Mouse (Mus musculus) kidney, postnatal 0 days (tissue): Measurements from ENCODE around the gene Rae1. TPM values are rescaled to one million over a fixed set of nuclear protein-coding genes. Genes with fewer than 3 reads are reported as not detected.

Source experiments
- ATAC-seq: fragments of 200-750 bp; cut with Nextera tagmentation; replicated peaks from 2 replicates; pipeline ENCODE4 v1.8.0; 2017; ENCODE audit warnings: low read depth, moderate number of reproducible peaks, moderate TSS enrichment, moderate library complexity; ENCODE audit not compliant: low FRiP score
- DNase-seq: peaks from one replicate; pipeline ENCODE4 v3.0.0-alpha.2; 2016; ENCODE audit warnings: low spot score
- H3K27ac ChIP-seq: fragments of 300-500 bp; sonication (generic); 2 replicates; pipeline ENCODE4 v1.5.1; 2014; ENCODE audit warnings: mild to moderate bottlenecking
- H3K27me3 ChIP-seq: fragments of 300-500 bp; sonication (generic); 2 replicates; pipeline ENCODE4 v1.6.1; 2014; ENCODE audit warnings: low read length, mixed read lengths; ENCODE audit not compliant: insufficient read depth
- H3K36me3 ChIP-seq: fragments of 300-500 bp; sonication (generic); 2 replicates; pipeline ENCODE4 v1.6.1; 2014; ENCODE audit warnings: low read length, mixed read lengths; ENCODE audit not compliant: insufficient read depth
- H3K4me1 ChIP-seq: fragments of 300-500 bp; sonication (generic); replicated peaks from 2 replicates; pipeline ENCODE4 v1.6.1; 2014; ENCODE audit warnings: antibody characterized with exemption, low read length, mixed read lengths; ENCODE audit not compliant: insufficient read depth
- H3K4me2 ChIP-seq: fragments of 300-500 bp; sonication (generic); 2 replicates; pipeline ENCODE4 v1.6.1; 2014; ENCODE audit warnings: mild to moderate bottlenecking, low read length, moderate library complexity, mixed read lengths
- H3K4me3 ChIP-seq: fragments of 300-500 bp; sonication (generic); replicated peaks from 2 replicates; pipeline ENCODE4 v1.5.1; 2014; ENCODE audit warnings: low read depth, low read length
- H3K9ac ChIP-seq: fragments of 300-500 bp; sonication (generic); 2 replicates; pipeline ENCODE4 v1.6.1; 2014; ENCODE audit warnings: low read depth, low read length
- H3K9me3 ChIP-seq: fragments of 300-500 bp; sonication (generic); replicated peaks from 2 replicates; pipeline ENCODE4 v1.6.1; 2016; ENCODE audit warnings: low read length, inconsistent platforms, mixed read lengths
- CTCF ChIP-seq: IDR thresholded peaks from 2 replicates; pipeline ENCODE4 v1.5.1; 2016; ENCODE audit warnings: antibody characterized with exemption, low read depth, mild to moderate bottlenecking, moderate library complexity
- WGBS: fragments of 180-500 bp; shearing (Covaris S2); extraction: QIAGEN DNeasy Blood & Tissue Kit; methylation state at CpG from one replicate; pipeline ENCODE4 v1.1.7; 2014; 5-methylcytosine and 5-hydroxymethylcytosine counted together
- polyA plus RNA-seq: library from polyadenylated mRNA; unstranded; fragments of >200 nt; fragmentation: Nextera tagmentation; extraction: Ambion mirVana; gene quantifications from 2 replicates; pipeline ENCODE4 v1.2.1, GENCODE M21; 2015

The Rae1 gene
- polyA plus RNA-seq, 1 experiment from 2014 or later: 117 TPM

- H3K36me3 ChIP-seq: 0 out of 2 replicates have a peak, but pooled peaks cover 2% of the 10 kb centered on the region
- H3K9me3 ChIP-seq: no peaks in the 10 kb centered on the region
- H3K9ac ChIP-seq: no peak overlapping the region
- no peak for TF ChIP-seq CTCF
- 80% methylated on average over 7 of the region's 7 CpGs for WGBS
- ATAC-seq (no peak), DNase-seq (no peak)
- H3K4me3 ChIP-seq: peak overlapping the region; percentile 79; the same call in 1 of the 2 replicates
- H3K27ac ChIP-seq: no peak overlapping the region
- H3K27me3 ChIP-seq: no peaks in the 10 kb centered on the region
- peak overlapping the region; percentile 75 for H3K4me2 ChIP-seq
- H3K4me1 ChIP-seq: peaks cover 35% of the 10 kb centered on the region
Observed at GRCm38 (mm10) chr2:173023371-173023851, 23.5 kb downstream of the Rae1 start.

- H3K4me2 ChIP-seq: no peak overlapping the region
- peaks cover 33% of the 10 kb centered on the region for H3K4me1 ChIP-seq
- H3K36me3 ChIP-seq: 0 out of 2 replicates have a peak, but pooled peaks cover 6% of the 10 kb centered on the region
- no peak overlapping the region for H3K4me3 ChIP-seq
- H3K27me3 ChIP-seq: no peaks in the 10 kb centered on the region
- 74% methylated on average over 4 of the region's 4 CpGs for WGBS
- ATAC-seq: no peak
- no peak overlapping the region for H3K27ac ChIP-seq
- no peaks in the 10 kb centered on the region for H3K9me3 ChIP-seq
- H3K9ac ChIP-seq: no peak overlapping the region
- DNase-seq: no peak
- TF ChIP-seq CTCF: no peak
Observed at GRCm38 (mm10) chr2:173023966-173024365, 24.0 kb downstream of the Rae1 start.

DNA sequence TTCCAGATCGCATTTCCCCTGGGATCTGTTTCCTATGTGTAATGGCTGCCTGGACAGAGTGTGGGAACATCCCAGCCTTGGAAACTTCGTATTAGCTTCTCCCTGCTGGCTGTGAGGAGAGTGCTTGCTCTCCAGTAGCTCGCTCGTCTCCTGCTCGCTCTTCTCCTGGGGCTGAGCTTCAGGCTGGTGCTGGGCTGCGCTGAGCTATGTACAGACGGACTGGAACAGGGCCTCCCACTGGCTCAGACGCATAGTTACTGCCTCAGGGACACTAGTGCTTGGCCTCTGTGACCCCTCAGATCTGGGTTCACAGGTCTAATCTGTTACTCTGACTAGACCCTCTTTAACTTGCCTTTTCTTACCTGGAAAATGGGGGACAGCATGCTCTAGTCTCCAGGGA lies 24.5 kb downstream of the Rae1 start:
- no peaks in the 10 kb centered on the region for H3K9me3 ChIP-seq
- no peak overlapping the region for H3K4me2 ChIP-seq
- no peak for TF ChIP-seq CTCF
- no peak for DNase-seq
- 0 out of 2 replicates have a peak, but pooled peaks cover 6% of the 10 kb centered on the region for H3K36me3 ChIP-seq
- no peak overlapping the region for H3K27ac ChIP-seq
- H3K9ac ChIP-seq: no peak overlapping the region
- 85% methylated on average over 8 of the region's 8 CpGs for WGBS
- no peak for ATAC-seq
- H3K4me3 ChIP-seq: no peak overlapping the region
- no peaks in the 10 kb centered on the region for H3K27me3 ChIP-seq
- H3K4me1 ChIP-seq: peaks cover 31% of the 10 kb centered on the region

GRCm38 (mm10) chr2:173024938-173025337 lies 25.0 kb downstream of the Rae1 start:
- ATAC-seq: no peak
- no peak overlapping the region for H3K27ac ChIP-seq
- H3K27me3 ChIP-seq: no peaks in the 10 kb centered on the region
- no peak for DNase-seq
- H3K4me3 ChIP-seq: no peak overlapping the region
- no peak for TF ChIP-seq CTCF
- 39% methylated on average over 4 of the region's 4 CpGs for WGBS
- no peaks in the 10 kb centered on the region for H3K9me3 ChIP-seq
- no peak overlapping the region for H3K4me2 ChIP-seq
- 0 out of 2 replicates have a peak, but pooled peaks cover 9% of the 10 kb centered on the region for H3K36me3 ChIP-seq
- no peak overlapping the region for H3K9ac ChIP-seq
- H3K4me1 ChIP-seq: peaks cover 31% of the 10 kb centered on the region

- 82% methylated on average over 5 of the region's 5 CpGs for WGBS
- H3K4me2 ChIP-seq: no peak overlapping the region
Observed at GRCm38 (mm10) chr2:173026286-173026685, 26.4 kb downstream of the Rae1 start.

GRCm38 (mm10) chr2:173026688-173027131 lies 26.8 kb downstream of the Rae1 start:
- H3K27me3 ChIP-seq: no peaks in the 10 kb centered on the region
- no peak overlapping the region for H3K4me2 ChIP-seq
- DNase-seq (no peak), ATAC-seq (no peak)
- no peak for TF ChIP-seq CTCF
- no peak overlapping the region for H3K27ac ChIP-seq
- H3K9me3 ChIP-seq: no peaks in the 10 kb centered on the region
- H3K4me3 ChIP-seq: no peak overlapping the region
- peaks cover 28% of the 10 kb centered on the region for H3K4me1 ChIP-seq
- 52% methylated on average over 3 of the region's 3 CpGs for WGBS
- peaks cover 15% of the 10 kb centered on the region; the same call in 1 of the 2 replicates for H3K36me3 ChIP-seq
- H3K9ac ChIP-seq: no peak overlapping the region

More at GRCm38 (mm10) chr2:173026286-173026685, 26.4 kb downstream of the Rae1 start:
- Histone ChIP-seq H3K9me3 (no peaks in the 10 kb centered on the region), H3K27ac (no peak overlapping the region), H3K36me3 (peaks cover 15% of the 10 kb centered on the region; the same call in 1 of the 2 replicates), H3K9ac (no peak overlapping the region), H3K4me1 (peaks cover 28% of the 10 kb centered on the region), H3K27me3 (no peaks in the 10 kb centered on the region), H3K4me3 (no peak overlapping the region)
- no peak for TF ChIP-seq CTCF
- no peak for ATAC-seq
- no peak for DNase-seq
